Mouse (Mus musculus): ENCODE data around the gene Phrf1.

- TF ChIP-seq CTCF (IDR thresholded peaks at IDR 0.05; ENCODE audit: low read depth) = no peak
- TF ChIP-seq EP300 (IDR thresholded peaks at IDR 0.05; ENCODE audit: low read depth) = no peak
Observed at GRCm38 (mm10) chr7:141231551-141231950, 3.0 kb downstream of the Phrf1 start.
